Mouse (Mus musculus): Measurements from ENCODE around the gene Npl.
"Not testable (repeated sequence)": the region's sequence is repeated elsewhere in the genome, so short reads cannot be mapped to it uniquely, and the experiment has no call there.

Gene Npl

GRCm38 (mm10) chr1:153489132-153489531, 60.7 kb downstream of the Npl start:
- peak; percentile 70 for DNase-seq (ENCODE audit: low spot score)

GRCm38 (mm10) chr1:153487500-153487879, 62.4 kb downstream of the Npl start, which contains the start of gene Dhx9:
Gene Dhx9 (minus strand): TSS chr1:153487660.
- DNase-seq (ENCODE audit: low spot score): peak; percentile 98

GRCm38 (mm10) chr1:153486767-153487499, 62.9 kb downstream of the Npl start:
- DNase-seq (ENCODE audit: low spot score): peak; percentile 54

- DNase-seq (ENCODE audit: low spot score): not testable (repeated sequence)
Observed at GRCm38 (mm10) chr1:153486120-153486519, 63.7 kb downstream of the Npl start.

GRCm38 (mm10) chr1:153485201-153485796, 64.5 kb downstream of the Npl start:
- DNase-seq (ENCODE audit: low spot score): no peak

- no peak for DNase-seq (ENCODE audit: low spot score)
Observed at GRCm38 (mm10) chr1:153481025-153481412, 68.8 kb downstream of the Npl start.

- DNase-seq (ENCODE audit: low spot score): peak; percentile 70
Observed at GRCm38 (mm10) chr1:153480386-153481024, 69.3 kb downstream of the Npl start.

GRCm38 (mm10) chr1:153479296-153479695, 70.5 kb downstream of the Npl start:
- no peak for DNase-seq (ENCODE audit: low spot score)

GRCm38 (mm10) chr1:153461796-153462195, 88.0 kb downstream of the Npl start:
- DNase-seq (ENCODE audit: low spot score): no peak

GRCm38 (mm10) chr1:153456137-153456536, 93.7 kb downstream of the Npl start:
- DNase-seq (ENCODE audit: low spot score): no peak

GRCm38 (mm10) chr1:153453146-153453642, 96.7 kb downstream of the Npl start:
- no peak for DNase-seq (ENCODE audit: low spot score)

Data from layer of hippocampus, adult 11-12 months (tissue).